Mouse (Mus musculus): ENCODE data around the gene Gdpd2. TPM values are rescaled to one million over a fixed set of nuclear protein-coding genes. Genes with fewer than 3 reads are reported as not detected.

Gene Gdpd2
- polyA plus RNA-seq, 1 experiment, result not detected

DNA sequence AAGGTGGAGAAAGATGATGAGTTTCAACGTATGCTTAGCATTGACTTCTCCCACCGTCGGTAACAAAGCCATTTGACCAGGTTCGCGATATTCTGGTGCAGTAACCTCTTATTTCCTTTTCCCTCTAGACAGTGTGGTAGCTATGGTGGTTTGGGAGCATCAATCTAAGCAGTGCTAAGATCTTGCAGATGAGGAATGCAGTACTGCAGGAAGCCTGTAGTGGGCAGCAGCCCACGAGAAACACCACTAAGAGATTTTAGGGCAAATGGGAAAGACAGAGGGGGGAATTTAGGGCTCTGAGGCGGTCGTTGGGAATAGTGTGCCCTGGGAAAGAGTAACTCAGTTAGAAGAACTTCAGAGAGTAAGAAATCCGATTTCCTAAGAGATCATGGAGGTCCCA lies 46.8 kb downstream of the Gdpd2 start:
- Histone ChIP-seq H3K27ac (ENCODE audit: insufficient read depth, low read depth, low read length) (no peak overlapping the region), H3K4me3 (ENCODE audit: insufficient read depth, low read length) (peak overlapping the region; percentile 37; the same call in 1 of the 2 replicates), H3K4me1 (ENCODE audit: control insufficient read depth, insufficient read depth, low read length) (0 out of 2 replicates have a peak, but pooled peaks cover 2% of the 10 kb centered on the region)
- TF ChIP-seq POLR2A (IDR thresholded peaks at IDR 0.05; ENCODE audit: borderline replicate concordance, low read depth, low read length) (no peak), CTCF (IDR thresholded peaks at IDR 0.05; ENCODE audit: low read depth, low read length) (peak; percentile 32; the same call in 1 of the 2 replicates)

DNA sequence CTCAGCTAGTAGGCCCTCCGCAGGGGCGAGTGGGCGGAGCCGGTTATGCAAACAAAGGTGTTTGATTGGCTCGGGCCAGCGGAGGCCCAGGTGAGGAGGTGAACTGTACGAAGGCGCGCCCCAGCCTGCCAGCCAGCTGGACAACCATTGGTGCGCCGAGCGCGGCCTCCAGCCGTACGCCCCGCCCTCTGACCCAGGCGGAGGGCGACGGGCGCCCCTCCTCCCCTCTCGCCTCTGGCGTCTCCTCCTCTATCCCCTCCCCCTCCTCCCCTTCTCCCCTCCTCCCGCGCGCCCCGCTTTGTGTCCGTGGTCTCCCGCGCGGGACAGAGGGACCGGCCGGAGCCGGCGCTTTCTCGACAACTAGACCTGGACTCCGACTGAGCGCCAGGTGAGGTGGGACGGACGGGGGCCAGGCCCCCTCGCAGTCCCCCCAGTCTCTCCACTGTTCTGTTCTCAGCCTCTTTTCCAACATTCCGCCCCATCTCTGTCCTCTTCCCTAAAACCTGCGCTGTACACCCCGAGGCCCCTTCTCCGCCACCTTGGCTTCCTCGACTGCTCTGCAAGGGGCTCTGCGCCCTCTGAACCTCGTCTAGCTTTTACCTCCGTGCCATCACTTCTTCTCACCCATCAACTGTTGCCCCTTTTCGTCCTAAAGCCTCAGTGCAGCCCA lies 47.4 kb downstream of the Gdpd2 start:
- 0 out of 2 replicates have a peak, but pooled peaks cover 2% of the 10 kb centered on the region for H3K4me1 ChIP-seq (ENCODE audit: control insufficient read depth, insufficient read depth, low read length)
- peak overlapping the region; percentile 37 for H3K4me3 ChIP-seq (ENCODE audit: insufficient read depth, low read length)
- TF ChIP-seq POLR2A (IDR thresholded peaks at IDR 0.05; ENCODE audit: borderline replicate concordance, low read depth, low read length), result no peak
- TF ChIP-seq CTCF (IDR thresholded peaks at IDR 0.05; ENCODE audit: low read depth, low read length), result no peak
- no peak overlapping the region for H3K27ac ChIP-seq (ENCODE audit: insufficient read depth, low read depth, low read length)

DNA sequence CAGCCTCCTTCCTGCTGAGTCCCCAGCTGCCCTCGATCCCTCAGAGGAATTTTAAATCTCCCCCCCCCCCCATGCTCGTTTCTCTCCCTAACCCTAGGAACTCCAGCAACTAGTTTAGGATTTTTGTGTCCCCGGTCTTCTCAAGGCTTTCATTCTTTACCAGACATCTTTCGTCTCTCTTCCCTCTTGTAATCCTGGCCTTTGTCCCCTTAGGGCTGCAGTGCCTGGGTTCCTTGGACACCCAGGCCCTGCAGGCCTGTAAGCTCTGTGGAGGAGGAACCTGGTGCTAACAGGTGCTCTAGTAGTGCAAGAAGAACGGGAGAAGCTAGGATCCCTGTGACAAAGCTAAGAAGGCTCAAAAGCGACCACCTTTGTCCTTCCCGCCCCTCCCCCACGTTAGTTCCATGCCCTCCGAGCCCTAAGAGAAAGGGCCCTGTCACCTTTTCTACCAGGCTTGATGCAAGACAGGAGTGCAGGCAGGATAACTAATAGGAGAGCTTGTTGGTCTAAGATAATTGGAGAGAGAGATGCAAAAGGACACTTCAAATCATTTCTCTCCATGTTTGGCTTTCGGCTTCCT lies 48.1 kb downstream of the Gdpd2 start:
- no peak overlapping the region for H3K27ac ChIP-seq (ENCODE audit: insufficient read depth, low read depth, low read length)
- H3K4me1 ChIP-seq (ENCODE audit: control insufficient read depth, insufficient read depth, low read length), result 0 out of 2 replicates have a peak, but pooled peaks cover 2% of the 10 kb centered on the region
- TF ChIP-seq POLR2A (IDR thresholded peaks at IDR 0.05; ENCODE audit: borderline replicate concordance, low read depth, low read length) (no peak), CTCF (IDR thresholded peaks at IDR 0.05; ENCODE audit: low read depth, low read length) (no peak)
- H3K4me3 ChIP-seq (ENCODE audit: insufficient read depth, low read length), result no peak overlapping the region

DNA sequence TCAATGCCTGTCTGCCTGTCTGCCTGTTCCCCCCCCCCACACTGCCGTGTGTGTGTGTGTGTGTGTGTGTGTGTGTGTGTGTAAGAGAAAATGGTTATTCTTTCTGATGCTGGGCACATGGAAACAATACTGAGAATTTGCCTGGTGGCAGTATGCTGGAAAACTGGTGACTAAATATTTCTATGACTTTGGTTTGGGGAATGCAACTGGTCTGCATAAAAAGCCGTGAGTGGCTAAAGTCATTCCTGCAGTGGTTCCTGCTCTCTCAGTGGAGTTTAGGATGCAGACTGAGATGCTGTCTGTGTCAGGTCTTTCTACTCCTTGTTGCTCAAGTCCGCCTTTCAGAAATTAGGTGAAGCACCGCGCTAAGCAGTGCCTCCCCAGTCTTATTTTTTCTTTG lies 48.7 kb downstream of the Gdpd2 start:
- Histone ChIP-seq H3K4me1 (ENCODE audit: control insufficient read depth, insufficient read depth, low read length) (0 out of 2 replicates have a peak, but pooled peaks cover 2% of the 10 kb centered on the region), H3K27ac (ENCODE audit: insufficient read depth, low read depth, low read length) (no peak overlapping the region), H3K4me3 (ENCODE audit: insufficient read depth, low read length) (no peak overlapping the region)
- no peak for TF ChIP-seq POLR2A (IDR thresholded peaks at IDR 0.05; ENCODE audit: borderline replicate concordance, low read depth, low read length)
- TF ChIP-seq CTCF (IDR thresholded peaks at IDR 0.05; ENCODE audit: low read depth, low read length), result no peak

Other genes starting within 250 kb of the Gdpd2 start
- 82.8 and 83.9 TPM in 2 replicates for gene Igbp1, start 235.6 kb upstream of the Gdpd2 start, polyA plus RNA-seq (2012; ENCODE audit: insufficient read depth, insufficient read length, missing spikeins)
- not detected in 2 replicates for gene Dgat2l6, start 205.0 kb upstream of the Gdpd2 start, polyA plus RNA-seq (2012; ENCODE audit: insufficient read depth, insufficient read length, missing spikeins)
- not detected in 2 replicates for gene Awat1, start 157.6 kb upstream of the Gdpd2 start, polyA plus RNA-seq (2012; ENCODE audit: insufficient read depth, insufficient read length, missing spikeins)
- not detected in 2 replicates for gene P2ry4, start 135.0 kb upstream of the Gdpd2 start, polyA plus RNA-seq (2012; ENCODE audit: insufficient read depth, insufficient read length, missing spikeins)
- gene Arr3, start 124.4 kb upstream of the Gdpd2 start, polyA plus RNA-seq (2012; ENCODE audit: insufficient read depth, insufficient read length, missing spikeins), result not detected in 2 replicates
- 9.0 and 13.4 TPM in 2 replicates for gene Kif4, start 104.1 kb upstream of the Gdpd2 start, polyA plus RNA-seq (2012; ENCODE audit: insufficient read depth, insufficient read length, missing spikeins)
- gene Pdzd11, start 103.3 kb upstream of the Gdpd2 start, polyA plus RNA-seq (2012; ENCODE audit: insufficient read depth, insufficient read length, missing spikeins), result 28.8 and 29.7 TPM in 2 replicates
- gene Dlg3, start 37.8 kb downstream of the Gdpd2 start, polyA plus RNA-seq (2012; ENCODE audit: insufficient read depth, insufficient read length, missing spikeins), result 4.1 and 4.2 TPM in 2 replicates